Mouse (Mus musculus) thymus, adult 18-20 months (tissue): ENCODE results near the gene C1s1.
"Not testable (repeated sequence)": the region's sequence is repeated elsewhere in the genome, so short reads cannot be mapped to it uniquely, and the experiment has no call there.

Experiments
- DNase-seq, 2 experiments: peaks; one replicate each; pipeline ENCODE4 v3.0.0; 2022; ENCODE audit warnings: mixed read lengths in 2 of 2

C1s1 gene

GRCm38 (mm10) chr6:124542284-124542683 lies at the start of gene C1s1:
Gene C1s1, minus strand, starts transcription at chr6:124542359.
- DNase-seq = not testable (repeated sequence)

GRCm38 (mm10) chr6:124588771-124589170 lies 46.6 kb upstream of the C1s1 start:
- DNase-seq = no peak

- no peak for DNase-seq
Observed at GRCm38 (mm10) chr6:124586266-124586665, 44.1 kb upstream of the C1s1 start.

GRCm38 (mm10) chr6:124585761-124586160 lies 43.6 kb upstream of the C1s1 start:
- DNase-seq = no peak

GRCm38 (mm10) chr6:124584935-124585334 lies 42.8 kb upstream of the C1s1 start:
- no peak for DNase-seq

GRCm38 (mm10) chr6:124582231-124582630 lies 40.1 kb upstream of the C1s1 start:
- no peak for DNase-seq

- DNase-seq = not testable (repeated sequence)
Observed at GRCm38 (mm10) chr6:124580155-124580554, 38.0 kb upstream of the C1s1 start.

GRCm38 (mm10) chr6:124575155-124575678 lies 33.1 kb upstream of the C1s1 start:
- DNase-seq = not testable (repeated sequence)

- DNase-seq = peak; percentile 5 to 9
Observed at GRCm38 (mm10) chr6:124570026-124570425, 27.9 kb upstream of the C1s1 start, which contains the start of gene C1rb. Gene C1rb, plus strand, starts transcription at chr6:124570294.

GRCm38 (mm10) chr6:124561611-124562010 lies 19.5 kb upstream of the C1s1 start:
- not testable (repeated sequence) for DNase-seq

- DNase-seq = not testable (repeated sequence)
Observed at GRCm38 (mm10) chr6:124561156-124561555, 19.0 kb upstream of the C1s1 start.

GRCm38 (mm10) chr6:124555956-124556355 lies 13.8 kb upstream of the C1s1 start:
- DNase-seq = not testable (repeated sequence)

GRCm38 (mm10) chr6:124552766-124553165 lies 10.6 kb upstream of the C1s1 start:
- DNase-seq = no peak

- DNase-seq = no peak
Observed at GRCm38 (mm10) chr6:124549023-124549550, 6.9 kb upstream of the C1s1 start.

- DNase-seq = not testable (repeated sequence)
Observed at GRCm38 (mm10) chr6:124547979-124548378, 5.8 kb upstream of the C1s1 start.

- no peak for DNase-seq
Observed at GRCm38 (mm10) chr6:124545425-124545824, 3.3 kb upstream of the C1s1 start.

GRCm38 (mm10) chr6:124544466-124544865 lies 2.3 kb upstream of the C1s1 start:
- no peak for DNase-seq

GRCm38 (mm10) chr6:124541176-124541575 lies 983 bp downstream of the C1s1 start:
- DNase-seq = not testable (repeated sequence)

GRCm38 (mm10) chr6:124536125-124536829 lies 5.9 kb downstream of the C1s1 start:
- DNase-seq = not testable (repeated sequence)

GRCm38 (mm10) chr6:124531077-124531476 lies 11.1 kb downstream of the C1s1 start:
- no peak for DNase-seq

- DNase-seq = no peak
Observed at GRCm38 (mm10) chr6:124527881-124528280, 14.3 kb downstream of the C1s1 start.

- DNase-seq = not testable (repeated sequence)
Observed at GRCm38 (mm10) chr6:124522082-124522481, 20.1 kb downstream of the C1s1 start.

- DNase-seq = not testable (repeated sequence)
Observed at GRCm38 (mm10) chr6:124517733-124518132, 24.4 kb downstream of the C1s1 start.

- DNase-seq = no peak
Observed at GRCm38 (mm10) chr6:124512355-124512836, 29.8 kb downstream of the C1s1 start, which contains the start of gene C1ra. Gene C1ra, plus strand, starts transcription at chr6:124512405.
